Mouse (Mus musculus) ES-E14 (cell line): Measurements from ENCODE around the gene Pik3cg. TPM values are rescaled to one million over a fixed set of nuclear protein-coding genes. Genes with fewer than 3 reads are reported as not detected.
"Not testable (repeated sequence)": the region's sequence is repeated elsewhere in the genome, so short reads cannot be mapped to it uniquely, and the experiment has no call there.

Experiments used
- DNase-seq: peaks from one replicate; pipeline ENCODE4 v3.0.0-alpha.2; 2013; ENCODE audit warnings: low read depth, low spot score
- H3K27ac ChIP-seq: 2 replicates; pipeline ENCODE4 v1.5.1; 2012; ENCODE audit warnings: low read depth, mild to moderate bottlenecking, low read length, moderate library complexity, mixed read lengths; ENCODE audit not compliant: poor library complexity, insufficient read depth, severe bottlenecking
- H3K36me3 ChIP-seq: 2 replicates; pipeline ENCODE4 v1.6.1; 2012; ENCODE audit warnings: mild to moderate bottlenecking, low read length, moderate library complexity, mixed read lengths; ENCODE audit not compliant: control insufficient read depth, poor library complexity, insufficient read depth, severe bottlenecking
- H3K4me1 ChIP-seq, 2 experiments: fragments of 150-350 bp in 1 of 2; sonication (generic) in 1 of 2; 2 replicates each; pipeline ENCODE4 v1.6.1; 2012; ENCODE audit warnings: low read length in 2 of 2, mild to moderate bottlenecking in 1 of 2, mixed read lengths in 1 of 2; ENCODE audit not compliant: control insufficient read depth in 2 of 2, insufficient read depth in 2 of 2, poor library complexity in 1 of 2
- H3K4me3 ChIP-seq, 2 experiments: fragments of 150-350 bp in 1 of 2; sonication (generic) in 1 of 2; 2 replicates each; pipeline ENCODE4 v1.5.1; 2012; ENCODE audit warnings: low read length in 2 of 2, low read depth in 1 of 2, mild to moderate bottlenecking in 1 of 2, mixed read lengths in 1 of 2; ENCODE audit not compliant: insufficient read depth in 1 of 2, poor library complexity in 1 of 2, severe bottlenecking in 1 of 2
- H3K9ac ChIP-seq: 2 replicates; pipeline ENCODE4 v1.6.1; 2012; ENCODE audit warnings: low read depth, mild to moderate bottlenecking, low read length, mixed read lengths; ENCODE audit not compliant: poor library complexity, insufficient read depth, severe bottlenecking
- H3K9me3 ChIP-seq: fragments of 150-350 bp; sonication (generic); 2 replicates; pipeline ENCODE4 v1.6.1; 2012; ENCODE audit warnings: low read depth, mild to moderate bottlenecking, low read length; ENCODE audit not compliant: control insufficient read depth, insufficient read depth
- CHD2 ChIP-seq: IDR thresholded peaks from 2 replicates; pipeline ENCODE4 v1.6.1; 2014; ENCODE audit warnings: mild to moderate bottlenecking, low read depth, low read length, inconsistent platforms
- HCFC1 ChIP-seq: IDR thresholded peaks from 2 replicates; pipeline ENCODE4 v1.6.1; 2012; ENCODE audit warnings: low read length, inconsistent platforms, borderline replicate concordance; ENCODE audit not compliant: insufficient read depth
- MAFK ChIP-seq: IDR thresholded peaks from 2 replicates; pipeline ENCODE4 v1.6.1; 2014; ENCODE audit warnings: mild to moderate bottlenecking, low read depth, low read length, inconsistent platforms; ENCODE audit not compliant: insufficient read depth
- ZC3H11A ChIP-seq: IDR thresholded peaks from 2 replicates; pipeline ENCODE4 v1.6.1; 2012; ENCODE audit warnings: low read depth, mild to moderate bottlenecking, inconsistent platforms, low read length, borderline replicate concordance
- ZNF384 ChIP-seq: IDR thresholded peaks from 2 replicates; pipeline ENCODE4 v1.6.1; 2012; ENCODE audit warnings: low read depth, low read length, inconsistent platforms
- in situ Hi-C, 2 experiments: fragments of 600-800 bp; cut with MboI; formaldehyde crosslinking; loops; one replicate each; pipeline ENCODE4 v1.15.1; 2025; ENCODE audit warnings: low sequenced_read_pairs in 2 of 2, inconsistent platforms in 1 of 2; ENCODE audit not compliant: unreplicated experiment in 2 of 2
- total RNA-seq: library from RNA; depleted of rRNA; stranded (reverse); fragments of 300-350 nt; gene quantifications from 2 replicates; pipeline ENCODE4 v1.2.3, GENCODE M21; 2012; rRNA removed

Gene Pik3cg
- 0.13 TPM in 1 of 2 replicates, not detected in the other for total RNA-seq

DNA sequence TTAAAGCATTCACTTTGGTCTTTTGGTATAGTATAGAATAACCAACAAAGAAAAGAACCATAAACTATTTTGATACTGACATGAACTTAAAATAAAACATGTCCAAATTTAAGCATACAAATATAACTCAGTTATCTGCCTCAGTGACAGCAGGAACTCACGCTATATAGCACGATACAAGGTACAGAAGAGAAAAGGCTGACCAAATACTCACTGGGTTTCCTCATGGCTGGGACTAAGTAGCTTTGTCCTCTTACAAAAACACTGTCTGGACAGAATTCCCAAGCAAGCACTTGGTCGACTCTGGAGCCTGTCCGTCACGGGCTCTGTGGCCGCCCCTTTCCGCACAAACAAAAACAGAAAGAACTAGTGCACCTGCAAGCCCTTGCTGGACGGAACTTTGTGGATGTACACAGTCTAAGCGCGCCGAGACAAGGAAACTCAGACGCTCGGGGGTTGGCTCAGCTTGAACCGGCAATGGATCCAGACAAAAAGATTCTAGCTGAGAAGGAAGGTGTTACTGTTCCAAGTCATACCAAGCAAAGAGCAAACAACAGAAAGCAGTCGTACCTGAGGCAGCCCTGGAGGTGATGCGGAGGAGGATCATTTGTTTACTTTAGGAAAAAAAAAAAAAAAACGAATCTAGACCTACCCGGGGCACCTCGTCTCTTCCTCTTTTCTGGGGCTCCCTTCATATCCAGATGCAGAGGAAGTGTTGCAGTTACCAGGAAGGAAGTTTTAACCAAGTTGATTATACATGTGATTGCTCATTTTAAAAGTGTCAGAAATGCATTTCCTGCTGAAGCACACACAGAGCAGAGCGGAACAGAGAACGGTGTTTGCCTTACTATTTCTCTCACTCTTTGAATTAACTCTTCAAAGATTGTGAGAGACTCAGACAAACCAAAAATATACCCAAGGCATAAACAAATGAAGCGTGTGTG, at the start of gene Pik3cg:
Pik3cg (minus strand) TSS at position 712 of the 944 bp plus-strand sequence.
- DNase-seq, result no peak
- Histone ChIP-seq H3K9me3 (no peaks in the 10 kb centered on the region), H3K9ac (no peak within 1 kb of the TSS), H3K36me3 (no peaks in the 10 kb centered on the region), H3K4me1 (peaks cover 0 to 3% of the 10 kb centered on the region in 2 experiments; a peak in 1 of 4 replicates), H3K27ac (no peak within 1 kb of the TSS), H3K4me3 (no peak within 1 kb of the TSS)
- TF ChIP-seq MAFK, result no peak
- TF ChIP-seq ZC3H11A, result no peak
- TF ChIP-seq CHD2, result no peak
- TF ChIP-seq ZNF384, result no peak
- no peak for TF ChIP-seq HCFC1
- in situ Hi-C loops, result no loop called here

DNA sequence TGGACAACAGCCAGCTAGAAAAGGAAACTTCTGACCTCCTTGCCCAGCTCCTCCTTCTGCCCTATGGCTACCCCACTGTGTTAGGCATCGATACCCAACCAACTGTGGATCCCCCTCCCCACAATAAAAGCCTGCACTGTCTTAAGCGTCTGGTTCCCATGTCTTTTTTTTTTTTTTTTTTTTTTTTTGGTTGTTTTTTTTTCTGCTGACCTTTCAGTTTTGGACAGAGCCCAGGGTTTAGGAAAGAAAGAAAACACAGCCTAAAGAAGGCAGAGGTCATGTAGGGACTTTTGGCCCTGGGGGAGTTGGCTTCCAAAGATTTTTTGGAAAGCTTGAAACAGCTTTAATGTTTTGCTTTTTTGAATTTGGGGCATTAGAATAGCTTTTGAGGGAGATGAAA, 40.0 kb upstream of the Pik3cg start:
- no peak for DNase-seq
- TF ChIP-seq HCFC1 (no peak), CHD2 (no peak), ZNF384 (0 out of 2 replicates have a peak, but pooled peaks have one; percentile 42), ZC3H11A (no peak), MAFK (0 out of 2 replicates have a peak, but pooled peaks have one; percentile 53)
- Histone ChIP-seq H3K9ac (no peak overlapping the region), H3K4me1 (no peaks in the 10 kb centered on the region), H3K36me3 (no peaks in the 10 kb centered on the region), H3K27ac (no peak overlapping the region), H3K9me3 (no peaks in the 10 kb centered on the region), H3K4me3 (no peak overlapping the region)
- in situ Hi-C loops, result loop anchor here (5.0 to 10.0 kb wide), 2 partner anchors 281 to 284 kb away; no protein-coding TSS in a partner anchor

DNA sequence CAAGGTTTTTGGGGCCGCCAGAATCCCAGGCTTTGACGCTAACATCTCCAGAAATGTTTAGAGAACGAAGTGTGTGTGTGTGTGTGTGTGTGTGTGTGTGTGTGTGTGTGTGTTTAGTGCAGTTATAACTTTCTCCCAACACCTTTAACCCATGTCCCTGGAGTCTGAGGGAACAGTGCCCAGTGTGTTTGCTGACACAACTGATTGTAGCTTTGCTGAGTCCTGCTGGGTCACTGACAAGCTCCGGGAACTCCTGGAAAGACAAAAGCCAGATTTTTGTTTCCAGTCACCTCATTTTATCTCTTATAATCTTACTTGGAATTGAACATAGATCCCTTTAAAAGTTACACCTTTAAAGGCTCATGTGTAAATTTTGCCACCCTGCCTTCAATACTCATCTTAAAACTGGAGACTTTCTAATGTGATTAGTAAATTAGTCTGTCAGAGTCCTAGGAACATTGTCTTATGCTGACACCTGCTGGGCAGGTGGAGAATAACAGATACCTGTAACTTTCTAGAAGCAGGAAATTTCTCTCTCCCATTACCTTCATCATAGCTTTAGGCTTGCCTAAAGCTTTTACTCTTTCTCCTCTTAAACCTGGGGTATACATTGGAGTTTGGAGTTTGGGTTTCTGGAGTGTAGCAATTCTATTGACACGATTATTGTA, 37.2 kb upstream of the Pik3cg start:
- in situ Hi-C loops, result loop anchor here (5.0 to 10.0 kb wide), 2 partner anchors 278 to 281 kb away; no protein-coding TSS in a partner anchor

DNA sequence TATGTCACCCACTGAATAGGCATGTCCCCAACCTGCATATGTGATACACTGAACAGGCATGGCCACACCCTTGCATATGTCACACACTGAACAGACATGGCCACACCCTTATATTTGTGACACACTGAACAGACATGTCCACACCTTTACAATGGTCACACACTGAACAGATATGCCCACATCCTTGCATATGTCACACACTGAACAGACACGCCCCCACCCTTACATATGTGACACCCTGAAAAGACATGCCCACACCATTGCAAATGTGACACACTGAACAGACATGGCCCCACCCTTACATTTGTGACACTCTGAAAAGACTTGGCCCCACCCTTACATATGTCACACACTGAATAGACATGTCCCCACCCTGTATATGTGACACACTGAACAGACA, 35.1 kb upstream of the Pik3cg start:
- in situ Hi-C loops, result loop anchor here in 1 of 2 experiments (10.0 kb wide), 1 partner anchor 279 kb away; no protein-coding TSS in a partner anchor
- DNase-seq, result no peak

More for the DNA sequence above, 37.2 kb upstream of the Pik3cg start:
- H3K9ac ChIP-seq, result no peak overlapping the region
- DNase-seq, result peak; percentile 25
- H3K27ac ChIP-seq, result no peak overlapping the region
- no peak overlapping the region for H3K4me3 ChIP-seq
- TF ChIP-seq MAFK, result no peak
- TF ChIP-seq ZC3H11A, result peak; percentile 76; the same call in 1 of the 2 replicates
- H3K9me3 ChIP-seq, result no peaks in the 10 kb centered on the region
- H3K4me1 ChIP-seq, result no peaks in the 10 kb centered on the region
- H3K36me3 ChIP-seq, result no peaks in the 10 kb centered on the region

DNA sequence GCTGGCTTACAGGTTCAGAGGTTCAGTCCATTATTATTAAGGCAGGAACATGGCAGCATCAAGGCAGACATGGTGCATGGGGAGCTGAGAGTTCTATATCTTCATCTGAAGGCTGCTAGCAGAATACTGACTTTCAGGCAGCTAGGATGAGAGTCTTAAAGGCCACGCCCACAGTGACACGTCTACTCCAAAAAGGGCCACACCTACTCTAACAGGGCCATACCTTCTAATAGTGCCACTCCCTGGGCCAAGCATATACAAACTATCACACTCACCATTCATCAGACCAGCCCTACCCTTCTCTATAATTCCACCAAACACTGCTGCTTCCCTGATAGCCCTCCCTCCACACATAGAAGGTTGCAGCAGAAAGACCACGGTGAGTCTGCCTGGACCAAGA, 30.7 kb upstream of the Pik3cg start:
- H3K4me1 ChIP-seq, H3K4me3 ChIP-seq, H3K9ac ChIP-seq, H3K27ac ChIP-seq, DNase-seq, in situ Hi-C loops, H3K36me3 ChIP-seq, H3K9me3 ChIP-seq: not testable (repeated sequence)

More for the DNA sequence above, 35.1 kb upstream of the Pik3cg start:
- Histone ChIP-seq H3K4me3 (no peak overlapping the region), H3K9ac (no peak overlapping the region; the same call in 1 of the 2 replicates), H3K27ac (no peak overlapping the region), H3K9me3 (no peaks in the 10 kb centered on the region), H3K4me1 (no peaks in the 10 kb centered on the region), H3K36me3 (no peaks in the 10 kb centered on the region)
- TF ChIP-seq ZC3H11A (no peak), MAFK (no peak)
